Mouse (Mus musculus): ENCODE results near the gene Gfral. TPM values are rescaled to one million over a fixed set of nuclear protein-coding genes. Genes with fewer than 3 reads are reported as not detected.
"Not testable (repeated sequence)": the region's sequence is repeated elsewhere in the genome, so short reads cannot be mapped to it uniquely, and the experiment has no call there.

Gene Gfral
- polyA plus RNA-seq, 1 experiment from 2014 or later: not detected

GRCm38 (mm10) chr9:76196917-76197316, 16.5 kb downstream of the Gfral start:
- H3K9ac ChIP-seq: no peak overlapping the region
- 84% methylated on average over 4 of the region's 4 CpGs for WGBS
- no peak overlapping the region for H3K27ac ChIP-seq
- no peak for ATAC-seq (ENCODE audit: low FRiP score)
- no peak overlapping the region for H3K4me3 ChIP-seq (replicated peaks)
- no peaks in the 10 kb centered on the region for H3K27me3 ChIP-seq
- H3K4me1 ChIP-seq: no peaks in the 10 kb centered on the region
- H3K4me2 ChIP-seq: no peak overlapping the region
- H3K9me3 ChIP-seq: no peaks in the 10 kb centered on the region
- no peaks in the 10 kb centered on the region for H3K36me3 ChIP-seq (replicated peaks)

GRCm38 (mm10) chr9:76179221-76179620, 34.2 kb downstream of the Gfral start:
- H3K4me2 ChIP-seq: no peak overlapping the region
- no peak overlapping the region for H3K27ac ChIP-seq
- no peak overlapping the region for H3K9ac ChIP-seq
- H3K27me3 ChIP-seq: no peaks in the 10 kb centered on the region
- no peaks in the 10 kb centered on the region for H3K4me1 ChIP-seq
- H3K9me3 ChIP-seq: no peaks in the 10 kb centered on the region
- H3K4me3 ChIP-seq (replicated peaks): no peak overlapping the region
- ATAC-seq (ENCODE audit: low FRiP score): no peak
- H3K36me3 ChIP-seq (replicated peaks): no peaks in the 10 kb centered on the region

- 81% methylated on average over 5 of the region's 5 CpGs for WGBS
- H3K27ac ChIP-seq: no peak overlapping the region
- H3K9ac ChIP-seq: no peak overlapping the region
- no peak for ATAC-seq (ENCODE audit: low FRiP score)
- no peaks in the 10 kb centered on the region for H3K9me3 ChIP-seq
- H3K4me3 ChIP-seq (replicated peaks): no peak overlapping the region
- no peaks in the 10 kb centered on the region for H3K27me3 ChIP-seq
- no peaks in the 10 kb centered on the region for H3K4me1 ChIP-seq
- H3K36me3 ChIP-seq (replicated peaks): no peaks in the 10 kb centered on the region
- no peak overlapping the region for H3K4me2 ChIP-seq
Observed at GRCm38 (mm10) chr9:76172686-76173295, 40.7 kb downstream of the Gfral start.

GRCm38 (mm10) chr9:76168355-76168754, 45.1 kb downstream of the Gfral start:
- no peaks in the 10 kb centered on the region for H3K9me3 ChIP-seq
- no peak overlapping the region for H3K4me2 ChIP-seq
- H3K4me1 ChIP-seq: no peaks in the 10 kb centered on the region
- H3K9ac ChIP-seq: no peak overlapping the region
- no peak overlapping the region for H3K27ac ChIP-seq
- ATAC-seq (ENCODE audit: low FRiP score): no peak
- H3K27me3 ChIP-seq: no peaks in the 10 kb centered on the region
- 51% methylated on average over 3 of the region's 3 CpGs for WGBS
- H3K36me3 ChIP-seq (replicated peaks): no peaks in the 10 kb centered on the region
- H3K4me3 ChIP-seq (replicated peaks): no peak overlapping the region

- H3K36me3 ChIP-seq (replicated peaks): no peaks in the 10 kb centered on the region
- 70% methylated on average over 8 of the region's 8 CpGs for WGBS
Observed at GRCm38 (mm10) chr9:76162446-76162845, 51.0 kb downstream of the Gfral start.

GRCm38 (mm10) chr9:76145593-76145992, 67.9 kb downstream of the Gfral start:
- 45% methylated on average over 3 of the region's 3 CpGs for WGBS
- no peak overlapping the region for H3K4me3 ChIP-seq (replicated peaks)
- H3K36me3 ChIP-seq (replicated peaks): no peaks in the 10 kb centered on the region
- H3K27ac ChIP-seq: no peak overlapping the region
- ATAC-seq (ENCODE audit: low FRiP score): no peak
- no peak overlapping the region for H3K4me2 ChIP-seq
- 0 out of 2 replicates have a peak, but pooled peaks cover 3% of the 10 kb centered on the region for H3K4me1 ChIP-seq
- H3K9me3 ChIP-seq: no peaks in the 10 kb centered on the region
- no peak overlapping the region for H3K9ac ChIP-seq
- H3K27me3 ChIP-seq: no peaks in the 10 kb centered on the region

More at GRCm38 (mm10) chr9:76162446-76162845, 51.0 kb downstream of the Gfral start:
- Histone ChIP-seq H3K9me3 (no peaks in the 10 kb centered on the region), H3K27me3 (no peaks in the 10 kb centered on the region), H3K9ac (no peak overlapping the region), H3K4me2 (no peak overlapping the region), H3K4me1 (no peaks in the 10 kb centered on the region), H3K27ac (no peak overlapping the region), H3K4me3 (replicated peaks) (no peak overlapping the region)
- no peak for ATAC-seq (ENCODE audit: low FRiP score)

GRCm38 (mm10) chr9:76138378-76139109, 74.9 kb downstream of the Gfral start:
- peak; percentile 83 for ATAC-seq (ENCODE audit: low FRiP score)
- Histone ChIP-seq H3K4me2 (no peak overlapping the region), H3K36me3 (replicated peaks) (no peaks in the 10 kb centered on the region), H3K4me1 (no peaks in the 10 kb centered on the region), H3K4me3 (replicated peaks) (no peak overlapping the region), H3K27me3 (no peaks in the 10 kb centered on the region), H3K9me3 (no peaks in the 10 kb centered on the region), H3K27ac (no peak overlapping the region), H3K9ac (no peak overlapping the region)
- WGBS: 54% methylated on average over 3 of the region's 3 CpGs

- Histone ChIP-seq H3K4me2 (no peak overlapping the region), H3K36me3 (replicated peaks) (no peaks in the 10 kb centered on the region), H3K9ac (no peak overlapping the region), H3K27me3 (no peaks in the 10 kb centered on the region), H3K27ac (no peak overlapping the region), H3K4me3 (replicated peaks) (no peak overlapping the region), H3K4me1 (no peaks in the 10 kb centered on the region), H3K9me3 (no peaks in the 10 kb centered on the region)
- WGBS: 79% methylated on average over 6 of the region's 6 CpGs
- ATAC-seq (ENCODE audit: low FRiP score): no peak
Observed at GRCm38 (mm10) chr9:76134042-76134441, 79.4 kb downstream of the Gfral start.

GRCm38 (mm10) chr9:76129353-76129752, 84.1 kb downstream of the Gfral start:
- H3K4me3 ChIP-seq (replicated peaks): no peak overlapping the region
- ATAC-seq (ENCODE audit: low FRiP score): no peak
- WGBS: 58% methylated on average over 1 of the region's 1 CpGs

GRCm38 (mm10) chr9:76124249-76124648, 89.2 kb downstream of the Gfral start:
- Histone ChIP-seq H3K4me3 (replicated peaks) (no peak overlapping the region), H3K4me2 (no peak overlapping the region)
- 84% methylated on average over 4 of the region's 4 CpGs for WGBS

More at GRCm38 (mm10) chr9:76129353-76129752, 84.1 kb downstream of the Gfral start:
- Histone ChIP-seq H3K9ac (no peak overlapping the region), H3K27me3 (no peaks in the 10 kb centered on the region), H3K9me3 (no peaks in the 10 kb centered on the region), H3K27ac (no peak overlapping the region), H3K4me2 (no peak overlapping the region), H3K4me1 (no peaks in the 10 kb centered on the region), H3K36me3 (replicated peaks) (no peaks in the 10 kb centered on the region)

GRCm38 (mm10) chr9:76122888-76123287, 90.6 kb downstream of the Gfral start:
- not testable (repeated sequence) for H3K36me3 ChIP-seq (replicated peaks); H3K4me1 ChIP-seq; H3K27ac ChIP-seq; H3K4me2 ChIP-seq; H3K4me3 ChIP-seq (replicated peaks); H3K9ac ChIP-seq; H3K27me3 ChIP-seq; H3K9me3 ChIP-seq
- ATAC-seq (ENCODE audit: low FRiP score): peak; percentile 65; the same call in 1 of the 2 replicates
- 0% methylated on average over 2 of the region's 2 CpGs for WGBS

More at GRCm38 (mm10) chr9:76124249-76124648, 89.2 kb downstream of the Gfral start:
- H3K9ac ChIP-seq: no peak overlapping the region
- no peaks in the 10 kb centered on the region for H3K27me3 ChIP-seq
- H3K27ac ChIP-seq: no peak overlapping the region
- no peak for ATAC-seq (ENCODE audit: low FRiP score)
- H3K36me3 ChIP-seq (replicated peaks): no peaks in the 10 kb centered on the region
- H3K4me1 ChIP-seq: no peaks in the 10 kb centered on the region
- H3K9me3 ChIP-seq: no peaks in the 10 kb centered on the region
